Comparison of ENCODE assay signal across 9 mouse cellular contexts in genomic region chr5:22548556-22549161, GRCm38 (mm10). TPM values are rescaled to one million over a fixed set of nuclear protein-coding genes. Genes with fewer than 3 reads are reported as not detected.
DNase-seq lines count a peak whose midpoint lies in the region; ATAC-seq and TF ChIP-seq lines count a peak whose summit lies in the region.
"Had no signal": no experiment of that assay in that cellular context is flagged by ENCODE, and none has a peak within 500 bp of the region (broad histone marks: within the 10 kb centered on the region; RNA-seq: fewer than 3 reads in every experiment).

No protein-coding gene starts in this region.

- WGBS in midbrain, embryonic 12.5 days = 92% methylated on average over 6 of the region's 6 CpGs
- WGBS in midbrain, embryonic 13.5 days = 85% methylated on average over 6 of the region's 6 CpGs
- WGBS in large intestine, adult 2 months = 30% methylated on average over 6 of the region's 6 CpGs
- 35% methylated on average over 6 of the region's 6 CpGs for WGBS in stomach, postnatal 0 days

- no peak for TF ChIP-seq CTCF in stomach, postnatal 0 days (IDR thresholded peaks at IDR 0.05; ENCODE audit: low read depth)

- DNase-seq in adrenal gland, postnatal 10 days = peak; percentile 7
- DNase-seq in adrenal gland, adult 2 months = no peak
- peak; percentile 8 for DNase-seq in large intestine, adult 2 months (ENCODE audit: low read depth, low spot score)
- DNase-seq in stomach, postnatal 0 days (ENCODE audit: low spot score) = peak; percentile 27
- no peak for DNase-seq in B cell, adult 2 months
- no peak for DNase-seq in testis, postnatal 10 days (ENCODE audit: low spot score)
- DNase-seq: lung, postnatal 36 days had no signal

- no peak overlapping the region for H3K27ac ChIP-seq in midbrain, embryonic 12.5 days (replicated peaks)
- no peak overlapping the region for H3K27ac ChIP-seq in midbrain, embryonic 13.5 days
- H3K27ac ChIP-seq in stomach, postnatal 0 days (replicated peaks) = no peak overlapping the region

- H3K4me1 ChIP-seq in midbrain, embryonic 12.5 days = peaks cover 10% of the 10 kb centered on the region
- peaks cover 12% of the 10 kb centered on the region for H3K4me1 ChIP-seq in midbrain, embryonic 13.5 days (replicated peaks)
- H3K4me1 ChIP-seq in stomach, postnatal 0 days (replicated peaks; ENCODE audit: control insufficient read depth, insufficient read depth) = no peaks in the 10 kb centered on the region

- no peaks in the 10 kb centered on the region for H3K27me3 ChIP-seq in midbrain, embryonic 12.5 days
- no peaks in the 10 kb centered on the region for H3K27me3 ChIP-seq in midbrain, embryonic 13.5 days
- H3K27me3 ChIP-seq in stomach, postnatal 0 days (ENCODE audit: control insufficient read depth, insufficient read depth, low read length) = no peaks in the 10 kb centered on the region

- H3K4me3 ChIP-seq in midbrain, embryonic 12.5 days = no peak overlapping the region
- H3K4me3 ChIP-seq in midbrain, embryonic 13.5 days (replicated peaks) = no peak overlapping the region
- H3K4me3 ChIP-seq in stomach, postnatal 0 days (ENCODE audit: low read depth, low read length) = peak overlapping the region; percentile 71; the same call in 1 of the 2 replicates

- H3K9ac ChIP-seq in midbrain, embryonic 12.5 days (replicated peaks) = no peak overlapping the region
- no peak overlapping the region for H3K9ac ChIP-seq in midbrain, embryonic 13.5 days (replicated peaks)
- no peak overlapping the region for H3K9ac ChIP-seq in stomach, postnatal 0 days (ENCODE audit: low read length)

- ATAC-seq in midbrain, embryonic 12.5 days (ENCODE audit: low FRiP score, low read depth) = no peak
- ATAC-seq in midbrain, embryonic 13.5 days = no peak
- no peak for ATAC-seq in stomach, postnatal 0 days (ENCODE audit: low FRiP score, low TSS enrichment)

- TF ChIP-seq EP300 in stomach, postnatal 0 days (optimal IDR thresholded peaks at IDR 0.05) = no peak

- peaks cover 26% of the 10 kb centered on the region for H3K36me3 ChIP-seq in midbrain, embryonic 12.5 days
- peaks cover 27% of the 10 kb centered on the region for H3K36me3 ChIP-seq in midbrain, embryonic 13.5 days
- H3K36me3 ChIP-seq in stomach, postnatal 0 days (ENCODE audit: control insufficient read depth, insufficient read depth, low read length) = peaks cover 10% of the 10 kb centered on the region

- H3K4me2 ChIP-seq in midbrain, embryonic 12.5 days (replicated peaks) = peak overlapping the region; percentile 63; the same call in 1 of the 2 replicates
- no peak overlapping the region for H3K4me2 ChIP-seq in midbrain, embryonic 13.5 days (replicated peaks)
- no peak overlapping the region; the same call in 1 of the 2 replicates for H3K4me2 ChIP-seq in stomach, postnatal 0 days (replicated peaks; ENCODE audit: low read depth)

- no peaks in the 10 kb centered on the region for H3K9me3 ChIP-seq in midbrain, embryonic 12.5 days
- H3K9me3 ChIP-seq in midbrain, embryonic 13.5 days = no peaks in the 10 kb centered on the region; the same call in 1 of the 2 replicates
- H3K9me3 ChIP-seq in stomach, postnatal 0 days (ENCODE audit: control insufficient read depth, low read length) = no peaks in the 10 kb centered on the region

RNA-seq across cellular contexts. Expression of gene Orc5, which starts 1.6 kb away (rescaled TPM):
- total RNA-seq in adrenal gland, postnatal 10 days (2021) = 10 to 100 TPM; 16.0 to 23.4 TPM
- total RNA-seq in adrenal gland, adult 2 months (2021) = 10 to 100 TPM; 15.2 to 17.1 TPM
- 0.61 and 1.7 TPM in 2 replicates for polyA plus RNA-seq in adrenal gland, adult 2 months (2012; rRNA removed)
- polyA plus RNA-seq in midbrain, embryonic 12.5 days (2016; fragmentation: Nextera tagmentation; extraction: Ambion mirVana) = 36.0 and 36.4 TPM in 2 replicates
- polyA plus RNA-seq in midbrain, embryonic 13.5 days (2015; fragmentation: Nextera tagmentation; extraction: Ambion mirVana) = 36.9 and 37.3 TPM in 2 replicates
- polyA plus RNA-seq in large intestine, adult 2 months (2012; rRNA removed) = 3.4 and 3.8 TPM in 2 replicates
- 21.2 and 21.6 TPM in 2 replicates for polyA plus RNA-seq in stomach, postnatal 0 days (2015; fragmentation: Nextera tagmentation; extraction: Ambion mirVana)

Comparison
In these comparisons a context has a peak if more than half of its experiments do, and no peak if none do; other contexts are left out.
1. DNase-seq: peak in adrenal gland, postnatal 10 days (single experiment), large intestine, adult 2 months (single experiment) and stomach, postnatal 0 days (single experiment); none in adrenal gland, adult 2 months (single experiment), B cell, adult 2 months (0 of 2) and testis, postnatal 10 days (single experiment).